Mouse (Mus musculus) midbrain, embryonic 13.5 days (tissue): ENCODE measurements around the gene Cnot6. TPM values are rescaled to one million over a fixed set of nuclear protein-coding genes. Genes with fewer than 3 reads are reported as not detected.

ENCODE experiments used
- ATAC-seq: fragments of 200-750 bp; cut with Nextera tagmentation; 2 replicates; pipeline ENCODE4 v1.8.0; 2017; ENCODE audit warnings: mild to moderate bottlenecking, moderate TSS enrichment, moderate library complexity
- H3K27ac ChIP-seq: fragments of 300-500 bp; sonication (generic); 2 replicates; pipeline ENCODE4 v1.5.1; 2015; ENCODE audit warnings: inconsistent platforms, mild to moderate bottlenecking, moderate library complexity
- H3K27me3 ChIP-seq: fragments of 300-500 bp; sonication (generic); 2 replicates; pipeline ENCODE4 v1.6.1; 2015; ENCODE audit warnings: mild to moderate bottlenecking, inconsistent platforms
- H3K36me3 ChIP-seq: fragments of 300-500 bp; sonication (generic); 2 replicates; pipeline ENCODE4 v1.6.1; 2015; ENCODE audit warnings: mild to moderate bottlenecking, inconsistent platforms
- H3K4me1 ChIP-seq: fragments of 300-500 bp; sonication (generic); replicated peaks from 2 replicates; pipeline ENCODE4 v1.6.1; 2015; ENCODE audit warnings: inconsistent platforms
- H3K4me2 ChIP-seq: fragments of 300-500 bp; sonication (generic); replicated peaks from 2 replicates; pipeline ENCODE4 v1.6.1; 2015; ENCODE audit warnings: moderate library complexity, mild to moderate bottlenecking, inconsistent platforms
- H3K4me3 ChIP-seq: fragments of 300-500 bp; sonication (generic); replicated peaks from 2 replicates; pipeline ENCODE4 v1.5.1; 2015; ENCODE audit warnings: mild to moderate bottlenecking, inconsistent platforms
- H3K9ac ChIP-seq: fragments of 300-500 bp; sonication (generic); replicated peaks from 2 replicates; pipeline ENCODE4 v1.6.1; 2015; ENCODE audit warnings: mild to moderate bottlenecking, inconsistent platforms
- H3K9me3 ChIP-seq: fragments of 300-500 bp; sonication (generic); 2 replicates; pipeline ENCODE4 v1.6.1; 2016; ENCODE audit warnings: mild to moderate bottlenecking, inconsistent platforms
- WGBS: fragments of 180-500 bp; shearing (Covaris S2); methylation state at CpG from one replicate; pipeline ENCODE4 v1.1.7; 2015; 5-methylcytosine and 5-hydroxymethylcytosine counted together
- polyA plus RNA-seq: library from polyadenylated mRNA; unstranded; fragments of >200 nt; fragmentation: Nextera tagmentation; extraction: Ambion mirVana; gene quantifications from 2 replicates; pipeline ENCODE4 v1.2.1, GENCODE M21; 2015

Gene Cnot6
- polyA plus RNA-seq, 1 experiment from 2014 or later, result 65.8 TPM

GRCm38 (mm10) chr11:49711981-49712554 lies 455 bp downstream of the Cnot6 start:
- peaks cover 7% of the 10 kb centered on the region; the same call in 1 of the 2 replicates for H3K36me3 ChIP-seq
- no peaks in the 10 kb centered on the region for H3K27me3 ChIP-seq
- H3K9me3 ChIP-seq, result no peaks in the 10 kb centered on the region
- under 1% methylated on average over 62 of the region's 70 CpGs for WGBS
- H3K4me1 ChIP-seq, result peaks cover 47% of the 10 kb centered on the region
- peak overlapping the region; percentile 96 for H3K27ac ChIP-seq
- H3K4me2 ChIP-seq, result peak overlapping the region; percentile 72
- ATAC-seq, result peak; percentile 87
- H3K4me3 ChIP-seq, result peak overlapping the region; percentile 97
- peak overlapping the region; percentile 96 for H3K9ac ChIP-seq

GRCm38 (mm10) chr11:49710664-49711063 lies 1.9 kb downstream of the Cnot6 start:
- ATAC-seq, result no peak
- Histone ChIP-seq H3K36me3 (peaks cover 14% of the 10 kb centered on the region), H3K9me3 (no peaks in the 10 kb centered on the region), H3K4me3 (peak overlapping the region; percentile 97), H3K4me2 (peak overlapping the region; percentile 72), H3K9ac (peak overlapping the region; percentile 96; the same call in 1 of the 2 replicates), H3K27ac (no peak overlapping the region), H3K4me1 (peaks cover 47% of the 10 kb centered on the region), H3K27me3 (no peaks in the 10 kb centered on the region)
- 84% methylated on average over 2 of the region's 2 CpGs for WGBS

GRCm38 (mm10) chr11:49707834-49708233 lies 4.7 kb downstream of the Cnot6 start:
- peaks cover 29% of the 10 kb centered on the region for H3K36me3 ChIP-seq
- H3K27me3 ChIP-seq, result no peaks in the 10 kb centered on the region
- H3K4me2 ChIP-seq, result no peak overlapping the region
- WGBS, result 92% methylated on average over 2 of the region's 2 CpGs
- ATAC-seq, result no peak
- no peaks in the 10 kb centered on the region for H3K9me3 ChIP-seq
- peaks cover 35% of the 10 kb centered on the region for H3K4me1 ChIP-seq
- H3K4me3 ChIP-seq, result no peak overlapping the region
- H3K27ac ChIP-seq, result no peak overlapping the region
- no peak overlapping the region for H3K9ac ChIP-seq

GRCm38 (mm10) chr11:49704804-49705203 lies 7.7 kb downstream of the Cnot6 start:
- no peak for ATAC-seq
- H3K4me2 ChIP-seq, result no peak overlapping the region
- peaks cover 49% of the 10 kb centered on the region for H3K36me3 ChIP-seq
- no peak overlapping the region for H3K27ac ChIP-seq
- H3K4me3 ChIP-seq, result no peak overlapping the region
- WGBS, result 86% methylated on average over 8 of the region's 8 CpGs
- peaks cover 17% of the 10 kb centered on the region for H3K4me1 ChIP-seq
- no peaks in the 10 kb centered on the region for H3K9me3 ChIP-seq
- H3K27me3 ChIP-seq, result no peaks in the 10 kb centered on the region
- no peak overlapping the region for H3K9ac ChIP-seq

GRCm38 (mm10) chr11:49702014-49702413 lies 10.5 kb downstream of the Cnot6 start:
- Histone ChIP-seq H3K9ac (no peak overlapping the region), H3K4me1 (no peaks in the 10 kb centered on the region), H3K27ac (no peak overlapping the region), H3K4me2 (no peak overlapping the region), H3K9me3 (no peaks in the 10 kb centered on the region), H3K4me3 (no peak overlapping the region), H3K36me3 (peaks cover 57% of the 10 kb centered on the region), H3K27me3 (no peaks in the 10 kb centered on the region)
- WGBS, result 97% methylated on average over 8 of the region's 8 CpGs
- ATAC-seq, result no peak

- WGBS, result 100% methylated on average over 1 of the region's 1 CpGs
- Histone ChIP-seq H3K9ac (no peak overlapping the region), H3K27me3 (no peaks in the 10 kb centered on the region), H3K27ac (no peak overlapping the region), H3K4me2 (no peak overlapping the region), H3K4me3 (no peak overlapping the region), H3K4me1 (peaks cover 7% of the 10 kb centered on the region), H3K9me3 (no peaks in the 10 kb centered on the region), H3K36me3 (peaks cover 44% of the 10 kb centered on the region)
- no peak for ATAC-seq
These were observed 13.4 kb downstream of the Cnot6 start for GRCm38 (mm10) chr11:49699079-49699478.

- ATAC-seq, result no peak
- H3K9ac ChIP-seq, result no peak overlapping the region
- peaks cover 7% of the 10 kb centered on the region for H3K4me1 ChIP-seq
- H3K36me3 ChIP-seq, result peaks cover 43% of the 10 kb centered on the region
- H3K4me3 ChIP-seq, result no peak overlapping the region
- no peak overlapping the region for H3K4me2 ChIP-seq
- H3K27ac ChIP-seq, result no peak overlapping the region
- 99% methylated on average over 5 of the region's 5 CpGs for WGBS
- no peaks in the 10 kb centered on the region for H3K9me3 ChIP-seq
- no peaks in the 10 kb centered on the region for H3K27me3 ChIP-seq
These were observed 14.7 kb downstream of the Cnot6 start for GRCm38 (mm10) chr11:49697779-49698178.

GRCm38 (mm10) chr11:49696472-49696871 lies 16.1 kb downstream of the Cnot6 start:
- Histone ChIP-seq H3K9ac (no peak overlapping the region), H3K9me3 (no peaks in the 10 kb centered on the region), H3K27me3 (no peaks in the 10 kb centered on the region), H3K36me3 (peaks cover 40% of the 10 kb centered on the region), H3K4me3 (no peak overlapping the region), H3K4me2 (no peak overlapping the region), H3K4me1 (peaks cover 7% of the 10 kb centered on the region), H3K27ac (no peak overlapping the region)
- WGBS, result 96% methylated on average over 2 of the region's 2 CpGs
- ATAC-seq, result no peak

- Histone ChIP-seq H3K4me2 (no peak overlapping the region), H3K4me1 (peaks cover 13% of the 10 kb centered on the region), H3K36me3 (peaks cover 34% of the 10 kb centered on the region), H3K4me3 (no peak overlapping the region), H3K9me3 (no peaks in the 10 kb centered on the region), H3K27ac (no peak overlapping the region), H3K27me3 (no peaks in the 10 kb centered on the region), H3K9ac (no peak overlapping the region)
- ATAC-seq, result no peak
- 93% methylated on average over 2 of the region's 2 CpGs for WGBS
These were observed 16.8 kb downstream of the Cnot6 start for GRCm38 (mm10) chr11:49695695-49696094.

- ATAC-seq, result no peak
- no peak overlapping the region for H3K27ac ChIP-seq
- WGBS, result 95% methylated on average over 3 of the region's 3 CpGs
- no peaks in the 10 kb centered on the region for H3K9me3 ChIP-seq
- no peaks in the 10 kb centered on the region for H3K27me3 ChIP-seq
- no peak overlapping the region for H3K9ac ChIP-seq
- H3K4me2 ChIP-seq, result no peak overlapping the region
- H3K4me1 ChIP-seq, result peaks cover 17% of the 10 kb centered on the region
- no peak overlapping the region for H3K4me3 ChIP-seq
- H3K36me3 ChIP-seq, result peaks cover 33% of the 10 kb centered on the region
These were observed 17.5 kb downstream of the Cnot6 start for GRCm38 (mm10) chr11:49695013-49695412.

GRCm38 (mm10) chr11:49684237-49684973 lies 28.1 kb downstream of the Cnot6 start:
- Histone ChIP-seq H3K9me3 (no peaks in the 10 kb centered on the region), H3K27me3 (no peaks in the 10 kb centered on the region), H3K36me3 (peaks cover 72% of the 10 kb centered on the region), H3K9ac (no peak overlapping the region), H3K4me2 (no peak overlapping the region), H3K4me3 (no peak overlapping the region), H3K27ac (no peak overlapping the region), H3K4me1 (no peaks in the 10 kb centered on the region)
- ATAC-seq, result no peak
- WGBS, result 97% methylated on average over 12 of the region's 12 CpGs

GRCm38 (mm10) chr11:49673433-49673832 lies 39.1 kb downstream of the Cnot6 start:
- H3K4me3 ChIP-seq, result no peak overlapping the region
- WGBS, result 84% methylated on average over 3 of the region's 3 CpGs
- H3K9ac ChIP-seq, result no peak overlapping the region
- no peak overlapping the region for H3K4me2 ChIP-seq
- no peak overlapping the region for H3K27ac ChIP-seq
- H3K4me1 ChIP-seq, result no peaks in the 10 kb centered on the region
- H3K36me3 ChIP-seq, result peaks cover 56% of the 10 kb centered on the region
- no peaks in the 10 kb centered on the region for H3K27me3 ChIP-seq
- ATAC-seq, result no peak
- no peaks in the 10 kb centered on the region for H3K9me3 ChIP-seq
